Mouse (Mus musculus): ENCODE results near the gene Gpld1. TPM values are rescaled to one million over a fixed set of nuclear protein-coding genes. Genes with fewer than 3 reads are reported as not detected.

Gene Gpld1
- polyA plus RNA-seq, 1 experiment from 2014 or later = 0.49 TPM

GRCm38 (mm10) chr13:24937108-24937838, 5.7 kb upstream of the Gpld1 start, which contains the start of gene Aldh5a1:
Gene Aldh5a1, minus strand, starts transcription at chr13:24937661.
- ATAC-seq (replicated peaks; ENCODE audit: insufficient number of reproducible peaks, low FRiP score, low TSS enrichment, low read depth) = peak; percentile 75
- under 1% methylated on average over 74 of the region's 75 CpGs for WGBS
- no peaks in the 10 kb centered on the region for H3K9me3 ChIP-seq (replicated peaks; ENCODE audit: control insufficient read depth, low read length)
- no peaks in the 10 kb centered on the region for H3K36me3 ChIP-seq (replicated peaks; ENCODE audit: control insufficient read depth, insufficient read depth, low read depth, low read length)
- peak within 1 kb of the TSS; percentile 90 for H3K9ac ChIP-seq (replicated peaks; ENCODE audit: low read length)
- peak; percentile 83 for DNase-seq (ENCODE audit: low spot score)
- no peak within 1 kb of the TSS for H3K27ac ChIP-seq (replicated peaks; ENCODE audit: low read depth, low read length)
- H3K4me3 ChIP-seq (ENCODE audit: low read depth, low read length) = peak within 1 kb of the TSS; percentile 79
- H3K27me3 ChIP-seq (ENCODE audit: control insufficient read depth, insufficient read depth, low read length) = no peaks in the 10 kb centered on the region; the same call in 1 of the 2 replicates
- peak within 1 kb of the TSS; percentile 86 for H3K4me2 ChIP-seq (ENCODE audit: low read depth, low read length)
- no peaks in the 10 kb centered on the region for H3K4me1 ChIP-seq (ENCODE audit: control insufficient read depth, insufficient read depth, low read length)

GRCm38 (mm10) chr13:24937839-24938166, 5.1 kb upstream of the Gpld1 start:
- H3K4me2 ChIP-seq (ENCODE audit: low read depth, low read length) = peak overlapping the region; percentile 86
- DNase-seq (ENCODE audit: low spot score) (no peak), ATAC-seq (replicated peaks; ENCODE audit: insufficient number of reproducible peaks, low FRiP score, low TSS enrichment, low read depth) (no peak)
- H3K27me3 ChIP-seq (ENCODE audit: control insufficient read depth, insufficient read depth, low read length) = no peaks in the 10 kb centered on the region; the same call in 1 of the 2 replicates
- no peak overlapping the region for H3K27ac ChIP-seq (replicated peaks; ENCODE audit: low read depth, low read length)
- no peaks in the 10 kb centered on the region for H3K9me3 ChIP-seq (replicated peaks; ENCODE audit: control insufficient read depth, low read length)
- peak overlapping the region; percentile 79 for H3K4me3 ChIP-seq (ENCODE audit: low read depth, low read length)
- peak overlapping the region; percentile 90 for H3K9ac ChIP-seq (replicated peaks; ENCODE audit: low read length)
- no peaks in the 10 kb centered on the region for H3K4me1 ChIP-seq (ENCODE audit: control insufficient read depth, insufficient read depth, low read length)
- H3K36me3 ChIP-seq (replicated peaks; ENCODE audit: control insufficient read depth, insufficient read depth, low read depth, low read length) = no peaks in the 10 kb centered on the region
- WGBS = 22% methylated on average over 12 of the region's 12 CpGs

GRCm38 (mm10) chr13:24938683-24939082, 4.3 kb upstream of the Gpld1 start:
- no peak for ATAC-seq (replicated peaks; ENCODE audit: insufficient number of reproducible peaks, low FRiP score, low TSS enrichment, low read depth)
- H3K9me3 ChIP-seq (replicated peaks; ENCODE audit: control insufficient read depth, low read length) = no peaks in the 10 kb centered on the region
- H3K36me3 ChIP-seq (replicated peaks; ENCODE audit: control insufficient read depth, insufficient read depth, low read depth, low read length) = no peaks in the 10 kb centered on the region
- H3K4me3 ChIP-seq (ENCODE audit: low read depth, low read length) = no peak overlapping the region
- H3K9ac ChIP-seq (replicated peaks; ENCODE audit: low read length) = no peak overlapping the region
- H3K27ac ChIP-seq (replicated peaks; ENCODE audit: low read depth, low read length) = no peak overlapping the region
- WGBS = 30% methylated on average over 9 of the region's 9 CpGs
- no peaks in the 10 kb centered on the region for H3K4me1 ChIP-seq (ENCODE audit: control insufficient read depth, insufficient read depth, low read length)
- DNase-seq (ENCODE audit: low spot score) = peak; percentile 79
- H3K4me2 ChIP-seq (ENCODE audit: low read depth, low read length) = no peak overlapping the region
- no peaks in the 10 kb centered on the region; the same call in 1 of the 2 replicates for H3K27me3 ChIP-seq (ENCODE audit: control insufficient read depth, insufficient read depth, low read length)

- H3K4me3 ChIP-seq (ENCODE audit: low read depth, low read length) = no peak overlapping the region
- 88% methylated on average over 9 of the region's 9 CpGs for WGBS
- H3K4me1 ChIP-seq (ENCODE audit: control insufficient read depth, insufficient read depth, low read length) = no peaks in the 10 kb centered on the region
- H3K9me3 ChIP-seq (replicated peaks; ENCODE audit: control insufficient read depth, low read length) = no peaks in the 10 kb centered on the region
- ATAC-seq (replicated peaks; ENCODE audit: insufficient number of reproducible peaks, low FRiP score, low TSS enrichment, low read depth) (no peak), DNase-seq (ENCODE audit: low spot score) (no peak)
- no peak overlapping the region for H3K4me2 ChIP-seq (ENCODE audit: low read depth, low read length)
- no peak overlapping the region for H3K9ac ChIP-seq (replicated peaks; ENCODE audit: low read length)
- H3K27me3 ChIP-seq (ENCODE audit: control insufficient read depth, insufficient read depth, low read length) = no peaks in the 10 kb centered on the region; the same call in 1 of the 2 replicates
- no peaks in the 10 kb centered on the region for H3K36me3 ChIP-seq (replicated peaks; ENCODE audit: control insufficient read depth, insufficient read depth, low read depth, low read length)
- H3K27ac ChIP-seq (replicated peaks; ENCODE audit: low read depth, low read length) = no peak overlapping the region
Measured at GRCm38 (mm10) chr13:24939472-24939871, 3.5 kb upstream of the Gpld1 start.

GRCm38 (mm10) chr13:24943303-24943702, 351 bp downstream of the Gpld1 start:
- no peak for DNase-seq (ENCODE audit: low spot score)
- no peak overlapping the region for H3K4me3 ChIP-seq (ENCODE audit: low read depth, low read length)
- no peaks in the 10 kb centered on the region for H3K9me3 ChIP-seq (replicated peaks; ENCODE audit: control insufficient read depth, low read length)
- no peaks in the 10 kb centered on the region; the same call in 1 of the 2 replicates for H3K27me3 ChIP-seq (ENCODE audit: control insufficient read depth, insufficient read depth, low read length)
- WGBS = 75% methylated on average over 8 of the region's 8 CpGs
- no peaks in the 10 kb centered on the region for H3K36me3 ChIP-seq (replicated peaks; ENCODE audit: control insufficient read depth, insufficient read depth, low read depth, low read length)
- H3K4me1 ChIP-seq (ENCODE audit: control insufficient read depth, insufficient read depth, low read length) = no peaks in the 10 kb centered on the region
- H3K9ac ChIP-seq (replicated peaks; ENCODE audit: low read length) = no peak overlapping the region
- ATAC-seq (replicated peaks; ENCODE audit: insufficient number of reproducible peaks, low FRiP score, low TSS enrichment, low read depth) = no peak
- H3K27ac ChIP-seq (replicated peaks; ENCODE audit: low read depth, low read length) = no peak overlapping the region
- H3K4me2 ChIP-seq (ENCODE audit: low read depth, low read length) = no peak overlapping the region

- H3K27me3 ChIP-seq (ENCODE audit: control insufficient read depth, insufficient read depth, low read length) = no peaks in the 10 kb centered on the region; the same call in 1 of the 2 replicates
- no peak overlapping the region for H3K4me2 ChIP-seq (ENCODE audit: low read depth, low read length)
- H3K4me1 ChIP-seq (ENCODE audit: control insufficient read depth, insufficient read depth, low read length) = no peaks in the 10 kb centered on the region
- no peak for ATAC-seq (replicated peaks; ENCODE audit: insufficient number of reproducible peaks, low FRiP score, low TSS enrichment, low read depth)
- H3K27ac ChIP-seq (replicated peaks; ENCODE audit: low read depth, low read length) = no peak overlapping the region
- no peak overlapping the region for H3K9ac ChIP-seq (replicated peaks; ENCODE audit: low read length)
- no peak overlapping the region for H3K4me3 ChIP-seq (ENCODE audit: low read depth, low read length)
- no peaks in the 10 kb centered on the region for H3K36me3 ChIP-seq (replicated peaks; ENCODE audit: control insufficient read depth, insufficient read depth, low read depth, low read length)
- 12% methylated on average over 4 of the region's 4 CpGs for WGBS
- peak; percentile 43 for DNase-seq (ENCODE audit: low spot score)
- no peaks in the 10 kb centered on the region for H3K9me3 ChIP-seq (replicated peaks; ENCODE audit: control insufficient read depth, low read length)
Measured at GRCm38 (mm10) chr13:24945567-24945966, 2.6 kb downstream of the Gpld1 start.

- Histone ChIP-seq H3K36me3 (replicated peaks; ENCODE audit: control insufficient read depth, insufficient read depth, low read depth, low read length) (no peaks in the 10 kb centered on the region), H3K4me2 (ENCODE audit: low read depth, low read length) (no peak overlapping the region), H3K9ac (replicated peaks; ENCODE audit: low read length) (no peak overlapping the region), H3K4me3 (ENCODE audit: low read depth, low read length) (no peak overlapping the region), H3K27me3 (ENCODE audit: control insufficient read depth, insufficient read depth, low read length) (no peaks in the 10 kb centered on the region), H3K9me3 (replicated peaks; ENCODE audit: control insufficient read depth, low read length) (no peaks in the 10 kb centered on the region), H3K4me1 (ENCODE audit: control insufficient read depth, insufficient read depth, low read length) (no peaks in the 10 kb centered on the region), H3K27ac (replicated peaks; ENCODE audit: low read depth, low read length) (no peak overlapping the region)
- DNase-seq (ENCODE audit: low spot score) (no peak), ATAC-seq (replicated peaks; ENCODE audit: insufficient number of reproducible peaks, low FRiP score, low TSS enrichment, low read depth) (no peak)
- WGBS = 85% methylated on average over 5 of the region's 5 CpGs
Measured at GRCm38 (mm10) chr13:24947158-24947557, 4.2 kb downstream of the Gpld1 start.

- H3K4me3 ChIP-seq (ENCODE audit: low read depth, low read length) = no peak overlapping the region
- no peaks in the 10 kb centered on the region for H3K36me3 ChIP-seq (replicated peaks; ENCODE audit: control insufficient read depth, insufficient read depth, low read depth, low read length)
- DNase-seq (ENCODE audit: low spot score) (no peak), ATAC-seq (replicated peaks; ENCODE audit: insufficient number of reproducible peaks, low FRiP score, low TSS enrichment, low read depth) (no peak)
- H3K4me1 ChIP-seq (ENCODE audit: control insufficient read depth, insufficient read depth, low read length) = no peaks in the 10 kb centered on the region
- H3K9ac ChIP-seq (replicated peaks; ENCODE audit: low read length) = no peak overlapping the region
- no peaks in the 10 kb centered on the region for H3K9me3 ChIP-seq (replicated peaks; ENCODE audit: control insufficient read depth, low read length)
- WGBS = 89% methylated on average over 6 of the region's 6 CpGs
- no peak overlapping the region for H3K4me2 ChIP-seq (ENCODE audit: low read depth, low read length)
- H3K27me3 ChIP-seq (ENCODE audit: control insufficient read depth, insufficient read depth, low read length) = no peaks in the 10 kb centered on the region
- H3K27ac ChIP-seq (replicated peaks; ENCODE audit: low read depth, low read length) = no peak overlapping the region
Measured at GRCm38 (mm10) chr13:24948870-24949269, 5.9 kb downstream of the Gpld1 start.

Measured in embryonic facial prominence, embryonic 11.5 days (tissue).